Mouse (Mus musculus): Measurements from ENCODE around the gene Tmx4.
A peak's percentile ranks its signal among the peaks of the same experiment; 100 is the strongest.
"Not testable (repeated sequence)": the region's sequence is repeated elsewhere in the genome, so short reads cannot be mapped to it uniquely, and the experiment has no call there.

Gene Tmx4

GRCm38 (mm10) chr2:134643514-134644300 is at the start of gene Tmx4:
Tmx4 (minus strand) TSS chr2:134644145.
- ATAC-seq (ENCODE audit: insufficient number of reproducible peaks, low FRiP score, low TSS enrichment) = peak; percentile 97

GRCm38 (mm10) chr2:134692125-134692524 is 48.2 kb upstream of the Tmx4 start:
- no peak for ATAC-seq (ENCODE audit: insufficient number of reproducible peaks, low FRiP score, low TSS enrichment)

GRCm38 (mm10) chr2:134691055-134691454 is 47.1 kb upstream of the Tmx4 start:
- no peak for ATAC-seq (ENCODE audit: insufficient number of reproducible peaks, low FRiP score, low TSS enrichment)

GRCm38 (mm10) chr2:134682326-134682725 is 38.4 kb upstream of the Tmx4 start:
- no peak for ATAC-seq (ENCODE audit: insufficient number of reproducible peaks, low FRiP score, low TSS enrichment)

GRCm38 (mm10) chr2:134681271-134681961 is 37.5 kb upstream of the Tmx4 start:
- peak; percentile 81 for ATAC-seq (ENCODE audit: insufficient number of reproducible peaks, low FRiP score, low TSS enrichment)

GRCm38 (mm10) chr2:134679567-134679966 is 35.6 kb upstream of the Tmx4 start:
- ATAC-seq (ENCODE audit: insufficient number of reproducible peaks, low FRiP score, low TSS enrichment) = no peak

- no peak for ATAC-seq (ENCODE audit: insufficient number of reproducible peaks, low FRiP score, low TSS enrichment)
These were observed 31.5 kb upstream of the Tmx4 start for GRCm38 (mm10) chr2:134675465-134675864.

- ATAC-seq (ENCODE audit: insufficient number of reproducible peaks, low FRiP score, low TSS enrichment) = no peak
These were observed 29.7 kb upstream of the Tmx4 start for GRCm38 (mm10) chr2:134673604-134674003.

GRCm38 (mm10) chr2:134656477-134656876 is 12.5 kb upstream of the Tmx4 start:
- ATAC-seq (ENCODE audit: insufficient number of reproducible peaks, low FRiP score, low TSS enrichment) = no peak

GRCm38 (mm10) chr2:134654668-134655067 is 10.7 kb upstream of the Tmx4 start:
- no peak for ATAC-seq (ENCODE audit: insufficient number of reproducible peaks, low FRiP score, low TSS enrichment)

GRCm38 (mm10) chr2:134652759-134653158 is 8.8 kb upstream of the Tmx4 start:
- no peak for ATAC-seq (ENCODE audit: insufficient number of reproducible peaks, low FRiP score, low TSS enrichment)

GRCm38 (mm10) chr2:134648999-134649398 is 5.1 kb upstream of the Tmx4 start:
- ATAC-seq (ENCODE audit: insufficient number of reproducible peaks, low FRiP score, low TSS enrichment) = no peak

GRCm38 (mm10) chr2:134645752-134646151 is 1.8 kb upstream of the Tmx4 start:
- ATAC-seq (ENCODE audit: insufficient number of reproducible peaks, low FRiP score, low TSS enrichment) = no peak

- no peak for ATAC-seq (ENCODE audit: insufficient number of reproducible peaks, low FRiP score, low TSS enrichment)
These were observed 1.2 kb upstream of the Tmx4 start for GRCm38 (mm10) chr2:134645166-134645565.

- no peak for ATAC-seq (ENCODE audit: insufficient number of reproducible peaks, low FRiP score, low TSS enrichment)
These were observed 462 bp upstream of the Tmx4 start for GRCm38 (mm10) chr2:134644301-134644912.

GRCm38 (mm10) chr2:134642377-134642776 is 1.6 kb downstream of the Tmx4 start:
- no peak for ATAC-seq (ENCODE audit: insufficient number of reproducible peaks, low FRiP score, low TSS enrichment)

- no peak for ATAC-seq (ENCODE audit: insufficient number of reproducible peaks, low FRiP score, low TSS enrichment)
These were observed 2.6 kb downstream of the Tmx4 start for GRCm38 (mm10) chr2:134641372-134641771.

GRCm38 (mm10) chr2:134640398-134640797 is 3.5 kb downstream of the Tmx4 start:
- ATAC-seq (ENCODE audit: insufficient number of reproducible peaks, low FRiP score, low TSS enrichment) = no peak

- not testable (repeated sequence) for ATAC-seq (ENCODE audit: insufficient number of reproducible peaks, low FRiP score, low TSS enrichment)
These were observed 15.4 kb downstream of the Tmx4 start for GRCm38 (mm10) chr2:134628541-134628940.

- ATAC-seq (ENCODE audit: insufficient number of reproducible peaks, low FRiP score, low TSS enrichment) = no peak
These were observed 39.0 kb downstream of the Tmx4 start for GRCm38 (mm10) chr2:134604935-134605334.

GRCm38 (mm10) chr2:134591081-134591694 is 52.8 kb downstream of the Tmx4 start:
- ATAC-seq (ENCODE audit: insufficient number of reproducible peaks, low FRiP score, low TSS enrichment) = no peak

All from cerebellum, adult (tissue).